Mouse (Mus musculus): Measurements from ENCODE around the gene Cacna1g. TPM values are rescaled to one million over a fixed set of nuclear protein-coding genes. Genes with fewer than 3 reads are reported as not detected.
"Not testable (repeated sequence)": the region's sequence is repeated elsewhere in the genome, so short reads cannot be mapped to it uniquely, and the experiment has no call there.

Gene Cacna1g
- polyA plus RNA-seq, 1 experiment from 2014 or later, result 10.9 TPM

- ATAC-seq (replicated peaks; ENCODE audit: insufficient number of reproducible peaks, low FRiP score, low TSS enrichment, low read depth) (no peak), DNase-seq (ENCODE audit: low spot score) (no peak)
- no peaks in the 10 kb centered on the region for H3K9me3 ChIP-seq (replicated peaks; ENCODE audit: control insufficient read depth, low read length)
- H3K27me3 ChIP-seq (ENCODE audit: control insufficient read depth, insufficient read depth, low read length), result peaks cover 11% of the 10 kb centered on the region; the same call in 1 of the 2 replicates
- no peak overlapping the region for H3K9ac ChIP-seq (replicated peaks; ENCODE audit: low read length)
- H3K36me3 ChIP-seq (replicated peaks; ENCODE audit: control insufficient read depth, insufficient read depth, low read depth, low read length), result no peaks in the 10 kb centered on the region
- H3K4me1 ChIP-seq (ENCODE audit: control insufficient read depth, insufficient read depth, low read length), result no peaks in the 10 kb centered on the region; the same call in 1 of the 2 replicates
- H3K4me2 ChIP-seq (ENCODE audit: low read depth, low read length), result no peak overlapping the region
- WGBS, result 91% methylated on average over 7 of the region's 7 CpGs
- no peak overlapping the region for H3K4me3 ChIP-seq (ENCODE audit: low read depth, low read length)
- H3K27ac ChIP-seq (replicated peaks; ENCODE audit: low read depth, low read length), result no peak overlapping the region
Observed at GRCm38 (mm10) chr11:94394107-94394506, 79.9 kb downstream of the Cacna1g start.

GRCm38 (mm10) chr11:94393490-94393889 is 80.5 kb downstream of the Cacna1g start:
- not testable (repeated sequence) for H3K9me3 ChIP-seq (replicated peaks; ENCODE audit: control insufficient read depth, low read length); H3K9ac ChIP-seq (replicated peaks; ENCODE audit: low read length); H3K36me3 ChIP-seq (replicated peaks; ENCODE audit: control insufficient read depth, insufficient read depth, low read depth, low read length); DNase-seq (ENCODE audit: low spot score); H3K4me3 ChIP-seq (ENCODE audit: low read depth, low read length); H3K4me1 ChIP-seq (ENCODE audit: control insufficient read depth, insufficient read depth, low read length); H3K27ac ChIP-seq (replicated peaks; ENCODE audit: low read depth, low read length); H3K4me2 ChIP-seq (ENCODE audit: low read depth, low read length); ATAC-seq (replicated peaks; ENCODE audit: insufficient number of reproducible peaks, low FRiP score, low TSS enrichment, low read depth)
- WGBS, result 89% methylated on average over 4 of the region's 4 CpGs
- H3K27me3 ChIP-seq (ENCODE audit: control insufficient read depth, insufficient read depth, low read length), result peaks cover 11% of the 10 kb centered on the region; the same call in 1 of the 2 replicates

DNA sequence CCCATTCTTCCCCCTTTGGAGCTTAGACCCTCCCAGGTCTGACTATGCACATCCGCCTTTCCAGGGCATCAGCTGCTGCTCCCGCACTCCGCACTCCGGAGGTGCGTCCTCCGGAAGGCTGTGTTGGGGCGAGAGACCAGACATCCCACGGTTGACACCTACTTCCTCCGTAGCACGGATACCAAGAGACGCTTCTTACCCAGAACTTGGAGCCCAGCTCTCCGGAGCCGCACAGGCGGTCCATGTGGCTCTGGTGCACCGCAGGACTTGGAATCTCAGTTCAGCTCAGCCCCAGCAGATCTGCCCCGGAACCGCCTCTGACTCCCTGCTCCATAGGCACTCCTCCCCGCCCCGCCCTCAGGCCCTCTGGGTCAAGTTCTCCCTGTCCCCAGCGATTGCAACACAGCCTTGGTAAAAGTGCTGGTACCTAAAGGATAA is 81.3 kb downstream of the Cacna1g start, which contains the start of gene Abcc3:
Gene Abcc3, minus strand, starts transcription at position 326 of the 438 bp plus-strand sequence.
- peaks cover 11% of the 10 kb centered on the region; the same call in 1 of the 2 replicates for H3K27me3 ChIP-seq (ENCODE audit: control insufficient read depth, insufficient read depth, low read length)

DNA sequence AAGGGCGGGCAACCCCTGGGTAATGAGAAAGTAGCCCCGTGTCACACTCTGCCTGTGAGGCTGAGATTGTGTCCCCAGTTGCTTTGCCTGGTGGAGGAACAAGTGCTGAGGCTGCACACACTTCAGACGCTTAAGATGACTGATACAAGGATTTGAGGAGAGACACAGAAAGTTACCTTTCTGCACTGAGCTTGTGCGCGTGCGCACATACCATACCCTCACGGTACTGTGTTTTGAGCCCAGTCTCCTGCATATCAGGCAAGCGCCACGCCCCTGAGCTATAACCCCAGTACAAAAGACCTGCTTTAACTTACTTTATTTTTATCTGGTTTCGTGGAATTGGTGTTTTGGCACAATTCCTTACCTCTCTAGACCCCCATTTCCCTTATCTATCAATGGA is 82.3 kb downstream of the Cacna1g start:
- Histone ChIP-seq H3K9me3 (replicated peaks; ENCODE audit: control insufficient read depth, low read length) (no peaks in the 10 kb centered on the region), H3K27ac (replicated peaks; ENCODE audit: low read depth, low read length) (no peak overlapping the region), H3K27me3 (ENCODE audit: control insufficient read depth, insufficient read depth, low read length) (peaks cover 11% of the 10 kb centered on the region; the same call in 1 of the 2 replicates), H3K36me3 (replicated peaks; ENCODE audit: control insufficient read depth, insufficient read depth, low read depth, low read length) (no peaks in the 10 kb centered on the region), H3K9ac (replicated peaks; ENCODE audit: low read length) (no peak overlapping the region), H3K4me1 (ENCODE audit: control insufficient read depth, insufficient read depth, low read length) (no peaks in the 10 kb centered on the region; the same call in 1 of the 2 replicates), H3K4me3 (ENCODE audit: low read depth, low read length) (no peak overlapping the region), H3K4me2 (ENCODE audit: low read depth, low read length) (no peak overlapping the region)
- 86% methylated on average over 10 of the region's 10 CpGs for WGBS
- ATAC-seq (replicated peaks; ENCODE audit: insufficient number of reproducible peaks, low FRiP score, low TSS enrichment, low read depth) (no peak), DNase-seq (ENCODE audit: low spot score) (no peak)

More for the DNA sequence above, 81.3 kb downstream of the Cacna1g start, which contains the start of gene Abcc3:
- H3K9ac ChIP-seq (replicated peaks; ENCODE audit: low read length), result 0 out of 2 replicates have a peak within 1 kb of the TSS, but pooled peaks have one; percentile 25
- H3K4me2 ChIP-seq (ENCODE audit: low read depth, low read length), result peak within 1 kb of the TSS; percentile 43
- peak within 1 kb of the TSS; percentile 18; the same call in 1 of the 2 replicates for H3K4me3 ChIP-seq (ENCODE audit: low read depth, low read length)
- no peaks in the 10 kb centered on the region for H3K36me3 ChIP-seq (replicated peaks; ENCODE audit: control insufficient read depth, insufficient read depth, low read depth, low read length)
- no peak for ATAC-seq (replicated peaks; ENCODE audit: insufficient number of reproducible peaks, low FRiP score, low TSS enrichment, low read depth)
- no peak within 1 kb of the TSS for H3K27ac ChIP-seq (replicated peaks; ENCODE audit: low read depth, low read length)
- H3K9me3 ChIP-seq (replicated peaks; ENCODE audit: control insufficient read depth, low read length), result no peaks in the 10 kb centered on the region
- H3K4me1 ChIP-seq (ENCODE audit: control insufficient read depth, insufficient read depth, low read length), result no peaks in the 10 kb centered on the region; the same call in 1 of the 2 replicates
- WGBS, result 6% methylated on average over 20 of the region's 20 CpGs
- no peak for DNase-seq (ENCODE audit: low spot score)

DNA sequence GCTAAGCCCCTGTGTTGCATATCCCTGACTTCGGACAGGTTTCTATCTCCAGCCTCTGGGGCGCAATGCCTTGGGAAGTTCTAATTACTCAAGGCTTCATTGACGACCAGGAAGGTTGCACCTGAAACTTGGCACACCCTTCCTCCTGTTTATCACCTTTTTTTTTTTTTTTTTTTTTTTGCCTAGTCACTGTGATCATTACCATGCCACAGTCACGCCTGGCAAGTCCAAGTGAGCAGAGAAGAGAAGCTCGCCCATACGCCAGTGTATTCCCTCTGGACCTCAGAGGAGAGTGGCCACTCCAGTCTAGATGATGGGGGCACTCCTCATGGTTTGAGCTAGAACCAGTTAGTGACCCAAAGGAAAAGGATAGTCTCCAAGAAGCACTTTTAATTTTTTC is 83.2 kb downstream of the Cacna1g start:
- Histone ChIP-seq H3K27ac (replicated peaks; ENCODE audit: low read depth, low read length) (no peak overlapping the region), H3K36me3 (replicated peaks; ENCODE audit: control insufficient read depth, insufficient read depth, low read depth, low read length) (no peaks in the 10 kb centered on the region), H3K4me1 (ENCODE audit: control insufficient read depth, insufficient read depth, low read length) (no peaks in the 10 kb centered on the region; the same call in 1 of the 2 replicates), H3K27me3 (ENCODE audit: control insufficient read depth, insufficient read depth, low read length) (peaks cover 11% of the 10 kb centered on the region; the same call in 1 of the 2 replicates), H3K4me2 (ENCODE audit: low read depth, low read length) (no peak overlapping the region), H3K9ac (replicated peaks; ENCODE audit: low read length) (no peak overlapping the region), H3K9me3 (replicated peaks; ENCODE audit: control insufficient read depth, low read length) (no peaks in the 10 kb centered on the region), H3K4me3 (ENCODE audit: low read depth, low read length) (no peak overlapping the region)
- ATAC-seq (replicated peaks; ENCODE audit: insufficient number of reproducible peaks, low FRiP score, low TSS enrichment, low read depth) (no peak), DNase-seq (ENCODE audit: low spot score) (no peak)
- 86% methylated on average over 6 of the region's 6 CpGs for WGBS

GRCm38 (mm10) chr11:94389724-94390396 is 84.1 kb downstream of the Cacna1g start:
- no peaks in the 10 kb centered on the region for H3K36me3 ChIP-seq (replicated peaks; ENCODE audit: control insufficient read depth, insufficient read depth, low read depth, low read length)
- no peak for ATAC-seq (replicated peaks; ENCODE audit: insufficient number of reproducible peaks, low FRiP score, low TSS enrichment, low read depth)
- no peak overlapping the region for H3K27ac ChIP-seq (replicated peaks; ENCODE audit: low read depth, low read length)

DNA sequence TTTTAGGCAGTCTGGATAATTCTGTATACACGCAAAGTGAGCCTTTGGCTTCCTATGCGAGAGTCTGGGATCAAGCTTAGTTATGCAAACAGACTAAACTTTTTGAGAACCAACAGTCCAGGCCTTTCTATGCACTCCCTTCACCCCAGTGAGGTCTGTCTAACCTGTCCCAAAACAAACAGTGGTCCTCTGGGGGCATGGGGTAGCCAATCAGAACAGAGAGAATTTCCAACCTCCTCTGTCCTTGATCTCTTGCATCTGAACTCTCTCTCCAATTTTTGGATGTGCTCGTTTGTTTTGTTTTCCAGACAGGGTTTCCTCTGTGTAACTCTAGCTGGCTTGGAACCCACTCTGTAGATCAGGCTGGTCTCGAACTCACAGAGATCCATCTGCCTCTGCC is 85.0 kb downstream of the Cacna1g start:
- WGBS, result 79% methylated on average over 4 of the region's 4 CpGs

More at GRCm38 (mm10) chr11:94389724-94390396, 84.1 kb downstream of the Cacna1g start:
- whole genome bisulfite sequencing, result 78% methylated on average over 6 of the region's 6 CpGs
- Histone ChIP-seq H3K4me3 (ENCODE audit: low read depth, low read length) (no peak overlapping the region), H3K9ac (replicated peaks; ENCODE audit: low read length) (no peak overlapping the region), H3K9me3 (replicated peaks; ENCODE audit: control insufficient read depth, low read length) (no peaks in the 10 kb centered on the region), H3K27me3 (ENCODE audit: control insufficient read depth, insufficient read depth, low read length) (peaks cover 11% of the 10 kb centered on the region; the same call in 1 of the 2 replicates), H3K4me1 (ENCODE audit: control insufficient read depth, insufficient read depth, low read length) (no peaks in the 10 kb centered on the region; the same call in 1 of the 2 replicates), H3K4me2 (ENCODE audit: low read depth, low read length) (no peak overlapping the region)
- DNase-seq (ENCODE audit: low spot score), result no peak

GRCm38 (mm10) chr11:94387756-94388155 is 86.2 kb downstream of the Cacna1g start:
- peaks cover 11% of the 10 kb centered on the region; the same call in 1 of the 2 replicates for H3K27me3 ChIP-seq (ENCODE audit: control insufficient read depth, insufficient read depth, low read length)
- DNase-seq (ENCODE audit: low spot score), result no peak
- 62% methylated on average over 4 of the region's 4 CpGs for WGBS

More for the DNA sequence above, 85.0 kb downstream of the Cacna1g start:
- Histone ChIP-seq H3K4me1 (ENCODE audit: control insufficient read depth, insufficient read depth, low read length) (no peaks in the 10 kb centered on the region; the same call in 1 of the 2 replicates), H3K9ac (replicated peaks; ENCODE audit: low read length) (no peak overlapping the region), H3K4me2 (ENCODE audit: low read depth, low read length) (no peak overlapping the region), H3K36me3 (replicated peaks; ENCODE audit: control insufficient read depth, insufficient read depth, low read depth, low read length) (no peaks in the 10 kb centered on the region), H3K27me3 (ENCODE audit: control insufficient read depth, insufficient read depth, low read length) (peaks cover 11% of the 10 kb centered on the region; the same call in 1 of the 2 replicates), H3K27ac (replicated peaks; ENCODE audit: low read depth, low read length) (no peak overlapping the region), H3K9me3 (replicated peaks; ENCODE audit: control insufficient read depth, low read length) (no peaks in the 10 kb centered on the region), H3K4me3 (ENCODE audit: low read depth, low read length) (no peak overlapping the region)
- ATAC-seq (replicated peaks; ENCODE audit: insufficient number of reproducible peaks, low FRiP score, low TSS enrichment, low read depth), result no peak
- no peak for DNase-seq (ENCODE audit: low spot score)

More at GRCm38 (mm10) chr11:94387756-94388155, 86.2 kb downstream of the Cacna1g start:
- Histone ChIP-seq H3K4me1 (ENCODE audit: control insufficient read depth, insufficient read depth, low read length) (no peaks in the 10 kb centered on the region; the same call in 1 of the 2 replicates), H3K9ac (replicated peaks; ENCODE audit: low read length) (no peak overlapping the region), H3K27ac (replicated peaks; ENCODE audit: low read depth, low read length) (no peak overlapping the region), H3K4me2 (ENCODE audit: low read depth, low read length) (no peak overlapping the region), H3K36me3 (replicated peaks; ENCODE audit: control insufficient read depth, insufficient read depth, low read depth, low read length) (no peaks in the 10 kb centered on the region), H3K4me3 (ENCODE audit: low read depth, low read length) (no peak overlapping the region), H3K9me3 (replicated peaks; ENCODE audit: control insufficient read depth, low read length) (no peaks in the 10 kb centered on the region)
- ATAC-seq (replicated peaks; ENCODE audit: insufficient number of reproducible peaks, low FRiP score, low TSS enrichment, low read depth), result no peak
